Mouse (Mus musculus) testis, adult 2 months (tissue): ENCODE data around the gene Dph7.
"Not testable (repeated sequence)": the region's sequence is repeated elsewhere in the genome, so short reads cannot be mapped to it uniquely, and the experiment has no call there.

Experiments used
- CTCF ChIP-seq: fragments of 200-500 bp; IDR thresholded peaks from 2 replicates; pipeline ENCODE4 v1.5.1; 2012; ENCODE audit warnings: low read depth, mild to moderate bottlenecking, inconsistent platforms, low read length, moderate library complexity; ENCODE audit not compliant: control insufficient read depth, insufficient read depth, insufficient replicate concordance
- POLR2A ChIP-seq: fragments of 200-500 bp; IDR thresholded peaks from 2 replicates; pipeline ENCODE4 v1.6.1; 2012; ENCODE audit warnings: low read depth, mild to moderate bottlenecking, inconsistent platforms, low read length, moderate library complexity; ENCODE audit not compliant: control insufficient read depth

DNA sequence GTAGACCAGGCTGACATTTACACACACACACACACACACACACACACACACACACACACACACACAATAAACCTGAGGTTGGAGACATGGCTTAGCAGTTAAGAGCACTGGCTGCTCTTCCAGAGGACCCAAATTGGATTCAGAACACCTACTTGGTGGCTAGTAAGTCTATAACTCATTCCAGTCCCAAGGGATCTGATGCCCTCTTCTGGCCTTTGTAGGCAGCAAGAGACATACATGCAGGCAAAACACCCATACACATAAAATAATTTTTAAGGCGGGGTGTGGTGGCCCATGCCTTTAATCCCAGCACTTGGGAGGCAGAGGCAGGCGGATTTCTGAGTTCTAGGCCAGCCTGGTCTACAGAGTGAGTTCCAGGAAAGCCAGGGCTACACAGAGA is 17.9 kb upstream of the Dph7 start:
- not testable (repeated sequence) for TF ChIP-seq CTCF, POLR2A
